Mouse (Mus musculus): ENCODE results near the gene F7.

GRCm38 (mm10) chr8:12977325-12977724 is 48.5 kb upstream of the F7 start:
- no peak for TF ChIP-seq HCFC1 (IDR thresholded peaks at IDR 0.05; ENCODE audit: borderline replicate concordance, insufficient read depth, low read length)
- TF ChIP-seq MAFK (IDR thresholded peaks at IDR 0.05; ENCODE audit: insufficient read depth, low read depth, low read length): no peak
- TF ChIP-seq CHD2 (IDR thresholded peaks at IDR 0.05; ENCODE audit: low read depth, low read length): no peak
- TF ChIP-seq ZNF384 (IDR thresholded peaks at IDR 0.05; ENCODE audit: low read depth, low read length): no peak

Measured in ES-E14 (cell line).